16 mouse cellular contexts compared by ENCODE assay signal in genomic region chr3:129985335-129985734, GRCm38 (mm10). TPM values are rescaled to one million over a fixed set of nuclear protein-coding genes. Genes with fewer than 3 reads are reported as not detected.
DNase-seq lines count a peak whose midpoint lies in the region; ATAC-seq and TF ChIP-seq lines count a peak whose summit lies in the region.
"Had no signal": no experiment of that assay in that cellular context is flagged by ENCODE, and none has a peak within 500 bp of the region (broad histone marks: within the 10 kb centered on the region; RNA-seq: fewer than 3 reads in every experiment).

No protein-coding gene starts in this region.

- 0 out of 2 replicates have a peak, but pooled peaks have one; percentile 12 for ATAC-seq in hindbrain, postnatal 0 days
- no peak for ATAC-seq in hindbrain, embryonic 16.5 days
- no peak for ATAC-seq in lung, postnatal 0 days
- ATAC-seq in liver, postnatal 0 days, result no peak
- no peak for ATAC-seq in heart, embryonic 11.5 days (replicated peaks; ENCODE audit: insufficient number of reproducible peaks, low FRiP score, low TSS enrichment)
- ATAC-seq: forebrain, embryonic 14.5 days had no signal

- no peaks in the 10 kb centered on the region for H3K27me3 ChIP-seq in hindbrain, postnatal 0 days (ENCODE audit: insufficient read depth, low read length)
- H3K27me3 ChIP-seq in hindbrain, embryonic 16.5 days (replicated peaks; ENCODE audit: control insufficient read depth, insufficient read depth, low read length), result no peaks in the 10 kb centered on the region
- no peaks in the 10 kb centered on the region for H3K27me3 ChIP-seq in lung, postnatal 0 days (replicated peaks; ENCODE audit: insufficient read depth, low read length)
- no peaks in the 10 kb centered on the region for H3K27me3 ChIP-seq in liver, postnatal 0 days (ENCODE audit: insufficient read depth, low read length)
- no peaks in the 10 kb centered on the region for H3K27me3 ChIP-seq in heart, embryonic 11.5 days (ENCODE audit: control insufficient read depth, insufficient read depth, low read length)
- H3K27me3 ChIP-seq: embryonic facial prominence, embryonic 15.5 days; hindbrain, embryonic 13.5 days; megakaryocyte, embryonic 14.5 days had no signal

- H3K36me3 ChIP-seq in hindbrain, postnatal 0 days (ENCODE audit: insufficient read depth, low read length), result peaks cover 63% of the 10 kb centered on the region
- peaks cover 41% of the 10 kb centered on the region for H3K36me3 ChIP-seq in hindbrain, embryonic 16.5 days (ENCODE audit: control insufficient read depth, insufficient read depth, low read length)
- peaks cover 33% of the 10 kb centered on the region; the same call in 1 of the 2 replicates for H3K36me3 ChIP-seq in lung, postnatal 0 days (ENCODE audit: insufficient read depth, low read length)
- H3K36me3 ChIP-seq in liver, postnatal 0 days (replicated peaks; ENCODE audit: insufficient read depth, low read length), result peaks cover 63% of the 10 kb centered on the region
- H3K36me3 ChIP-seq in heart, embryonic 11.5 days (ENCODE audit: control insufficient read depth, insufficient read depth, low read length), result peaks cover 44% of the 10 kb centered on the region

- no peak for TF ChIP-seq EP300 in lung, postnatal 0 days (IDR thresholded peaks at IDR 0.05)
- no peak for TF ChIP-seq EP300 in liver, postnatal 0 days (IDR thresholded peaks at IDR 0.05; ENCODE audit: low read depth)

- H3K4me1 ChIP-seq in hindbrain, postnatal 0 days (ENCODE audit: insufficient read depth, low read length), result no peaks in the 10 kb centered on the region
- no peaks in the 10 kb centered on the region for H3K4me1 ChIP-seq in hindbrain, embryonic 16.5 days (ENCODE audit: control insufficient read depth, insufficient read depth, low read depth, low read length)
- H3K4me1 ChIP-seq in lung, postnatal 0 days (ENCODE audit: insufficient read depth, low read depth, low read length), result no peaks in the 10 kb centered on the region
- no peaks in the 10 kb centered on the region for H3K4me1 ChIP-seq in liver, postnatal 0 days (ENCODE audit: insufficient read depth)
- no peaks in the 10 kb centered on the region; the same call in 1 of the 2 replicates for H3K4me1 ChIP-seq in heart, embryonic 11.5 days (ENCODE audit: control insufficient read depth, insufficient read depth, low read length)
- H3K4me1 ChIP-seq: embryonic facial prominence, embryonic 15.5 days; hindbrain, embryonic 13.5 days; megakaryocyte, embryonic 14.5 days had no signal

- no peaks in the 10 kb centered on the region for H3K9me3 ChIP-seq in hindbrain, postnatal 0 days (ENCODE audit: low read length)
- H3K9me3 ChIP-seq in hindbrain, embryonic 16.5 days (ENCODE audit: control insufficient read depth, low read length), result no peaks in the 10 kb centered on the region
- H3K9me3 ChIP-seq in lung, postnatal 0 days (ENCODE audit: low read length), result no peaks in the 10 kb centered on the region
- H3K9me3 ChIP-seq in liver, postnatal 0 days (ENCODE audit: low read length), result no peaks in the 10 kb centered on the region
- H3K9me3 ChIP-seq in heart, embryonic 11.5 days (replicated peaks; ENCODE audit: control insufficient read depth, low read length), result no peaks in the 10 kb centered on the region
- H3K9me3 ChIP-seq: embryonic facial prominence, embryonic 15.5 days; hindbrain, embryonic 13.5 days; megakaryocyte, embryonic 14.5 days had no signal

- H3K4me3 ChIP-seq in hindbrain, postnatal 0 days (ENCODE audit: low read length), result no peak overlapping the region
- H3K4me3 ChIP-seq in hindbrain, embryonic 16.5 days (ENCODE audit: low read length), result no peak overlapping the region
- H3K4me3 ChIP-seq in lung, postnatal 0 days (ENCODE audit: low read depth, low read length), result no peak overlapping the region
- no peak overlapping the region for H3K4me3 ChIP-seq in liver, postnatal 0 days (ENCODE audit: low read depth, low read length)
- no peak overlapping the region for H3K4me3 ChIP-seq in heart, embryonic 11.5 days (ENCODE audit: low read depth, low read length)
- H3K4me3 ChIP-seq: embryonic facial prominence, embryonic 15.5 days; hindbrain, embryonic 13.5 days; megakaryocyte, embryonic 14.5 days had no signal

- WGBS in hindbrain, postnatal 0 days, result 90% methylated on average over 4 of the region's 4 CpGs
- WGBS in hindbrain, embryonic 16.5 days, result 91% methylated on average over 4 of the region's 4 CpGs
- 90% methylated on average over 4 of the region's 4 CpGs for WGBS in lung, postnatal 0 days
- WGBS in liver, postnatal 0 days (ENCODE audit: insufficient replicate concordance), result 83% methylated on average over 4 of the region's 4 CpGs
- WGBS in heart, embryonic 11.5 days (ENCODE audit: insufficient replicate concordance), result 89% methylated on average over 4 of the region's 4 CpGs

- no peak for DNase-seq in hindbrain, postnatal 0 days (ENCODE audit: low spot score)
- no peak for DNase-seq in lung, postnatal 0 days (ENCODE audit: low spot score)
- DNase-seq in lung, postnatal 14 days, result no peak
- DNase-seq in MEL-GATA-1-ER (ENCODE audit: extremely low read depth, low read depth), result peak; percentile 5
- no peak for DNase-seq in liver, postnatal 0 days
- DNase-seq in retina, embryonic 14.5 days (ENCODE audit: low spot score), result no peak
- DNase-seq: cerebellum, adult 11 months; gastrocnemius, postnatal 14 days; kidney, adult 9 months; right cerebral cortex, postnatal 14 days had no signal

- TF ChIP-seq CTCF in hindbrain, postnatal 0 days (IDR thresholded peaks at IDR 0.05; ENCODE audit: low read depth), result peak; percentile 36
- TF ChIP-seq CTCF in lung, postnatal 0 days (IDR thresholded peaks at IDR 0.05), result peak; percentile 51
- peak; percentile 38 for TF ChIP-seq CTCF in liver, postnatal 0 days (IDR thresholded peaks at IDR 0.05; ENCODE audit: low read depth)

- H3K9ac ChIP-seq in hindbrain, postnatal 0 days (replicated peaks; ENCODE audit: low read length), result no peak overlapping the region
- no peak overlapping the region for H3K9ac ChIP-seq in hindbrain, embryonic 16.5 days (ENCODE audit: low read depth, low read length)
- no peak overlapping the region for H3K9ac ChIP-seq in lung, postnatal 0 days (replicated peaks; ENCODE audit: low read depth)
- no peak overlapping the region for H3K9ac ChIP-seq in liver, postnatal 0 days (replicated peaks)
- no peak overlapping the region for H3K9ac ChIP-seq in heart, embryonic 11.5 days (ENCODE audit: low read depth, low read length)
- H3K9ac ChIP-seq: embryonic facial prominence, embryonic 15.5 days; hindbrain, embryonic 13.5 days had no signal

- H3K4me2 ChIP-seq in hindbrain, postnatal 0 days (ENCODE audit: low read depth, low read length), result no peak overlapping the region
- no peak overlapping the region for H3K4me2 ChIP-seq in hindbrain, embryonic 16.5 days (ENCODE audit: low read length)
- no peak overlapping the region for H3K4me2 ChIP-seq in lung, postnatal 0 days (replicated peaks; ENCODE audit: low read depth, low read length)
- no peak overlapping the region for H3K4me2 ChIP-seq in liver, postnatal 0 days (ENCODE audit: low read depth, low read length)
- H3K4me2 ChIP-seq in heart, embryonic 11.5 days, result no peak overlapping the region
- H3K4me2 ChIP-seq: embryonic facial prominence, embryonic 15.5 days; hindbrain, embryonic 13.5 days had no signal

- no peak overlapping the region for H3K27ac ChIP-seq in hindbrain, postnatal 0 days
- no peak overlapping the region for H3K27ac ChIP-seq in hindbrain, embryonic 16.5 days (ENCODE audit: low read depth, low read length)
- no peak overlapping the region for H3K27ac ChIP-seq in lung, postnatal 0 days (ENCODE audit: low read length)
- H3K27ac ChIP-seq in liver, postnatal 0 days (ENCODE audit: low read depth), result no peak overlapping the region
- H3K27ac ChIP-seq in heart, embryonic 11.5 days (ENCODE audit: low read depth, low read length), result no peak overlapping the region
- H3K27ac ChIP-seq: embryonic facial prominence, embryonic 15.5 days; hindbrain, embryonic 13.5 days had no signal

RNA-seq across cellular contexts. Expression of gene Mcub, which starts 15.3 kb away (rescaled TPM):
- 3.4 and 3.6 TPM in 2 replicates for total RNA-seq in hindbrain, postnatal 0 days (2014; rRNA removed)
- polyA plus RNA-seq in hindbrain, postnatal 0 days (2015; fragmentation: Nextera tagmentation; extraction: Ambion mirVana), result 6.6 and 7.4 TPM in 2 replicates
- polyA plus RNA-seq in hindbrain, embryonic 16.5 days (2015; fragmentation: Nextera tagmentation; extraction: Ambion mirVana), result 5.7 and 6.5 TPM in 2 replicates
- 11.2 and 11.8 TPM in 2 replicates for polyA plus RNA-seq in lung, postnatal 0 days (2015; fragmentation: Nextera tagmentation; extraction: Ambion mirVana)
- 7.8 and 7.9 TPM in 2 replicates for polyA plus RNA-seq in liver, postnatal 0 days (2015; fragmentation: Nextera tagmentation; extraction: Ambion mirVana)
- 4.2 and 4.3 TPM in 2 replicates for polyA plus RNA-seq in heart, embryonic 11.5 days (2014; fragmentation: Nextera tagmentation; extraction: Ambion mirVana)
